Mouse (Mus musculus): Measurements from ENCODE around the gene Actg1. TPM values are rescaled to one million over a fixed set of nuclear protein-coding genes. Genes with fewer than 3 reads are reported as not detected.

Gene Actg1
- polyA plus RNA-seq, 1 experiment = 2,358 TPM

DNA sequence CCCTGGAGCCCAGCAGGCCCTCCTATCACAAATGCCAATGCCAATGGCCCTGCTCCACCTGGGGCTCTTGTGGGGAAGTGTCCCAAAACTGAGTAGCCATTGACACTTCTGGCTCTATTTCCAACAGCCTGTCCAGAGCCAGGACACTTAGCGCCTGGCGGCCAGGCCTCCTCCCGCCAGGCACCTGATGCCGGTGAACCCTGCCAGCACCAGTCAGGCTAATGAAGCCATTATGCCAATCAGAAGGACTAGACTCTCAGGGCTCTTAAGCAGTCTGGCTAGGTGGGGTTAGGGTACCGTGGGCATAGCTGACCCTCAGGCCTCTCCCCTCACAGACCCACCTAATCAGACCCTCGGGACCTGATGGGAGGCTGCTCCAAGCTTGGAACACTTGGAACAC, 11.0 kb upstream of the Actg1 start:
- TF ChIP-seq CEBPB (IDR thresholded peaks at IDR 0.05; ENCODE audit: insufficient read depth, poor library complexity, severe bottlenecking) = no peak
- no peak for TF ChIP-seq REST (IDR thresholded peaks at IDR 0.05; ENCODE audit: insufficient read depth, insufficient read length)
- TF ChIP-seq MYOG (IDR thresholded peaks at IDR 0.05; ENCODE audit: control insufficient read depth in 1 of 3, insufficient read depth in 1 of 3, insufficient read length in 2 of 3, low read depth in 2 of 3) = no peak
- no peak for TF ChIP-seq POLR2AphosphoS2 (IDR thresholded peaks at IDR 0.05; ENCODE audit: insufficient read length, low read depth)

DNA sequence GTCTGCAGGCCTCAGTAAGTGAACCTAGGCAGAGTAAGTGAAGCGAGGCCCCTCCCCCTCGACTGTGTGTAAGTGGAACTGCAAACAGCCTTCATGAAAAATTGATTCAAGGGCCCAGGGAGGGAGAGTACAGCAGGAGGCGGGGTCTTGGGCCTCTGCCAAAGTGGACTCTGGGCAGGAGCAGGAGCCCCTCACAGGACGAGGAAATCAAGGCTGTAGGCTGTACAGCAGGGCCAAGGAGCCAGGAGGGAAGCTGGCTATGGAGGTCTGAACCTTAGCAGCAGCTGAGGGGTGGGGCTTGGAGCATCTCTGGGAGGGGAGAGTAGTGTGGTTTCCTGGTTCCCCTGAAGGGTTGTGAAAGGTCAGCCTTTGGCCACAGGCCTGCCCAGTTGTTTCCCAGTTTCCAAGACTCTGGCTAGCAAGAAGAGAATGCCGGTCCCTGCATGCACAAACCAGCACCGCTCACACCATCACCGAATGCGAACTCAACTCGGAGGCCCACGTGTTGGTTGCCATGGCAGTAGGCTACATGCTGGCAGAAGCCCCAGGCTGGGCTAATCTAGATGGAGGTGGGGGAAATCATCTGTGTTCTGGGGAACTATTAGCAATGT, 9.6 kb upstream of the Actg1 start:
- Histone ChIP-seq H3K36me3 (ENCODE audit: control insufficient read depth, insufficient read depth) (no peaks in the 10 kb centered on the region), H3K4me3 (no peak overlapping the region), H3K79me2 (ENCODE audit: control insufficient read depth, insufficient read depth) (no peaks in the 10 kb centered on the region), H3K4me2 (ENCODE audit: low read depth) (peak overlapping the region; percentile 31), H3K27me3 (ENCODE audit: control insufficient read depth, insufficient read depth, insufficient read length) (no peaks in the 10 kb centered on the region), H3ac (ENCODE audit: control insufficient read depth, insufficient read length) (no peak overlapping the region)
- peak in 1 of 3 experiments; percentile 20 for TF ChIP-seq MYOD1 (IDR thresholded peaks at IDR 0.05; ENCODE audit: control insufficient read depth in 1 of 3, insufficient read length in 2 of 3, low read depth in 2 of 3)
- TF ChIP-seq REST (IDR thresholded peaks at IDR 0.05; ENCODE audit: insufficient read depth, insufficient read length) = no peak

More for the DNA sequence above, 11.0 kb upstream of the Actg1 start:
- no peak overlapping the region for H3ac ChIP-seq (ENCODE audit: control insufficient read depth, insufficient read length)
- no peaks in the 10 kb centered on the region for H3K79me2 ChIP-seq (ENCODE audit: control insufficient read depth, insufficient read depth)
- H3K4me3 ChIP-seq = no peak overlapping the region
- no peaks in the 10 kb centered on the region for H3K27me3 ChIP-seq (ENCODE audit: control insufficient read depth, insufficient read depth, insufficient read length)
- H3K4me2 ChIP-seq (ENCODE audit: low read depth) = no peak overlapping the region
- no peaks in the 10 kb centered on the region for H3K36me3 ChIP-seq (ENCODE audit: control insufficient read depth, insufficient read depth)

DNA sequence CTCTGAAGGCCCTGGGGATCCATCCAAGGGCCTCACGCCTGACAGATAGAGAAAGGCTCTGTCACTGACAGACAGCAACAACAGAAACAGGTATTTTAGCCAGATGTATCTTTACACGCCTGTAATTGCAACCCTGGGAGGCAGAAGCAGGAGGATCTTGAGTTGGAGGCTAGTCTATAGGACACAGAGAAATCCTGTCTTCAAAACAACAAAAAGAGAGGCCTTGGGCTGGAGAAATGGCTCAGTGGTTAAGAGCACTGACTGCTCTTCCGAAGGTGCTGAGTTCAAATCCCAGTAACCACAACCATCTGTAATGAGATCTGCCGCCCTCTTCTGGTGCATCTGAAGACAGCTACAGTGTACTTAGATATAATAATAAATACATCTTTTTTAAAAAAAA, 8.6 kb upstream of the Actg1 start:
- Histone ChIP-seq H3K36me3 (ENCODE audit: control insufficient read depth, insufficient read depth) (no peaks in the 10 kb centered on the region), H3K79me2 (ENCODE audit: control insufficient read depth, insufficient read depth) (no peaks in the 10 kb centered on the region), H3K4me3 (no peak overlapping the region), H3ac (ENCODE audit: control insufficient read depth, insufficient read length) (no peak overlapping the region), H3K27me3 (ENCODE audit: control insufficient read depth, insufficient read depth, insufficient read length) (no peaks in the 10 kb centered on the region), H3K4me2 (ENCODE audit: low read depth) (no peak overlapping the region)
- TF ChIP-seq MYOG (IDR thresholded peaks at IDR 0.05; ENCODE audit: control insufficient read depth in 1 of 3, insufficient read depth in 1 of 3, insufficient read length in 2 of 3, low read depth in 2 of 3) = no peak
- no peak for TF ChIP-seq MYOD1 (IDR thresholded peaks at IDR 0.05; ENCODE audit: control insufficient read depth in 1 of 3, insufficient read length in 2 of 3, low read depth in 2 of 3)
- TF ChIP-seq POLR2AphosphoS2 (IDR thresholded peaks at IDR 0.05; ENCODE audit: insufficient read length, low read depth) = no peak
- no peak for TF ChIP-seq TCF3 (IDR thresholded peaks at IDR 0.05; ENCODE audit: insufficient read length, low read depth)
- no peak for TF ChIP-seq USF1 (IDR thresholded peaks at IDR 0.05; ENCODE audit: low read depth)
- TF ChIP-seq REST (IDR thresholded peaks at IDR 0.05; ENCODE audit: insufficient read depth, insufficient read length) = no peak
- TF ChIP-seq MAX (IDR thresholded peaks at IDR 0.05; ENCODE audit: low read depth) = no peak
- no peak for TF ChIP-seq E2F4 (IDR thresholded peaks at IDR 0.05; ENCODE audit: insufficient read depth)
- no peak for TF ChIP-seq POLR2A (IDR thresholded peaks at IDR 0.05; ENCODE audit: insufficient read length, low read depth)
- TF ChIP-seq CEBPB (IDR thresholded peaks at IDR 0.05; ENCODE audit: insufficient read depth, poor library complexity, severe bottlenecking) = no peak
- TF ChIP-seq SRF (IDR thresholded peaks at IDR 0.05; ENCODE audit: control insufficient read depth, insufficient read length, low read depth) = no peak
- no peak for TF ChIP-seq TCF12 (IDR thresholded peaks at IDR 0.05; ENCODE audit: insufficient read depth, poor library complexity, severe bottlenecking)

DNA sequence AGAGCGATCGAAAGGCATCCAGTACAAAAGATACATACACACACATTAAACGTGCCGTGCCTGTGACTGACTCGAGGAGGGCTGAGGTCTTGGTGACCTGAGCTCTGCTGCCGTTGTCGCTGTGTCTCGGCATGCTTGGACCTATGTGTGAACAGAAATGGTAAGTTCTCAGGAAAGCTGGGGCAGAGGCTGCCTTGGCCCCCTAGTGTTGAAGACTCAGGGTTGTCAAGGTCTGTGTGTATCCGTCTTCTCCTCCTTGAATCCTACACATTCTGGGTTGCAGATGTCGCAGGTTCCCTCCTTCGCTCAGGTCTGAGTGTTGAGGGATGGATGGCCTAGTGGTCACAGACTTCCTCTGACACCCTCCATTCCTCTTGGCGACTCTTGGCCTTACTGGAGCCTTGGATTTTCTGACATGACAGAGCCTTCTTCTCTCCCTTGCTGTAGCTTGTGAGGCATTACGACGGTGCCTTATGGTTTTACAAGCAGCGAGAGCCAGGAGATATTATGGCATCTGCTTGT, 8.0 kb upstream of the Actg1 start:
- Histone ChIP-seq H3ac (ENCODE audit: control insufficient read depth, insufficient read length) (no peak overlapping the region), H3K4me2 (ENCODE audit: low read depth) (no peak overlapping the region), H3K79me2 (ENCODE audit: control insufficient read depth, insufficient read depth) (no peaks in the 10 kb centered on the region), H3K27me3 (ENCODE audit: control insufficient read depth, insufficient read depth, insufficient read length) (no peaks in the 10 kb centered on the region), H3K36me3 (ENCODE audit: control insufficient read depth, insufficient read depth) (no peaks in the 10 kb centered on the region), H3K4me3 (no peak overlapping the region)
- TF ChIP-seq REST (IDR thresholded peaks at IDR 0.05; ENCODE audit: insufficient read depth, insufficient read length) (no peak), USF1 (IDR thresholded peaks at IDR 0.05; ENCODE audit: low read depth) (no peak), CEBPB (IDR thresholded peaks at IDR 0.05; ENCODE audit: insufficient read depth, poor library complexity, severe bottlenecking) (no peak), POLR2A (IDR thresholded peaks at IDR 0.05; ENCODE audit: insufficient read length, low read depth) (no peak), SRF (IDR thresholded peaks at IDR 0.05; ENCODE audit: control insufficient read depth, insufficient read length, low read depth) (no peak)

DNA sequence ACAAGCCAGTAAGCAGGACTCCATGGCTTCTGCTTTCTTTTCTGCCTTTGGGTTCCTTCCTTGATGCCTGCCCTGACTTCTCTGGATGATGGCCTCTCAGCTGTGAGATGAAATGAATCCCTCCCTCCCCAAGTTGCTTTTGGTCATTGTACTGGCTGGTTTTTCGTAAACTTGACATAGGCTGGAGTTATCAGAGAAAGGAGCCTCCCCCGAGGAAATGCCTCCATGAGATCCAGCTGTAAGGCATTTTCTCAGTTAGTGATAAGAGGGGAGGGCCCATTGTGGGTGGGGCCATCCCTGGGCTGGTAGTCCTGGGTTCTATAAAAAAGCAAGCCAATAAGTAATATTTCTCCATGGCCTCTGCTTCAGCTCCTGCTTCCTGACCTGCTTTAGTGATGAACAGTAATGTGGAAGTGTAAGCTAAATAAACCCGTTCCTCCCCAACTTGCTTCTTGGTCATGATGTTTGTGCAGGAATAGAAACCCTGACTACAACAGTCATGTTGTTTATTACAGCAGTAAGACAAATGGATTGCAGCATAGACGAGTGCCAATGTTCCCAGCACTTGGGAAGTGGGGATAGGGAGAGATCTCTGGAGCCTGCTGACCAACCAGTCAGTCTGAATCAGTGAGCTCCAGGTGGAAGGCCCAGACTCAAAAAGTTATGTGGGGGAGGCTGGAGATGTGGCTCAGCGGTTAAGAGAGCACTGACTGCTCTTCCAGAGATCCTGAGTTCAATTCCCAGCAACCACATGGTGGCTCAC, 7.1 kb upstream of the Actg1 start:
- Histone ChIP-seq H3K4me3 (no peak overlapping the region), H3K27me3 (ENCODE audit: control insufficient read depth, insufficient read depth, insufficient read length) (no peaks in the 10 kb centered on the region), H3K4me2 (ENCODE audit: low read depth) (no peak overlapping the region), H3ac (ENCODE audit: control insufficient read depth, insufficient read length) (no peak overlapping the region), H3K79me2 (ENCODE audit: control insufficient read depth, insufficient read depth) (no peaks in the 10 kb centered on the region), H3K36me3 (ENCODE audit: control insufficient read depth, insufficient read depth) (no peaks in the 10 kb centered on the region)
- TF ChIP-seq REST (IDR thresholded peaks at IDR 0.05; ENCODE audit: insufficient read depth, insufficient read length) (no peak), CEBPB (IDR thresholded peaks at IDR 0.05; ENCODE audit: insufficient read depth, poor library complexity, severe bottlenecking) (no peak), TCF12 (IDR thresholded peaks at IDR 0.05; ENCODE audit: insufficient read depth, poor library complexity, severe bottlenecking) (no peak), POLR2AphosphoS2 (IDR thresholded peaks at IDR 0.05; ENCODE audit: insufficient read length, low read depth) (no peak), E2F4 (IDR thresholded peaks at IDR 0.05; ENCODE audit: insufficient read depth) (no peak)
